Comparison of ENCODE assay signal across 8 mouse cellular contexts in the genomic region with DNA sequence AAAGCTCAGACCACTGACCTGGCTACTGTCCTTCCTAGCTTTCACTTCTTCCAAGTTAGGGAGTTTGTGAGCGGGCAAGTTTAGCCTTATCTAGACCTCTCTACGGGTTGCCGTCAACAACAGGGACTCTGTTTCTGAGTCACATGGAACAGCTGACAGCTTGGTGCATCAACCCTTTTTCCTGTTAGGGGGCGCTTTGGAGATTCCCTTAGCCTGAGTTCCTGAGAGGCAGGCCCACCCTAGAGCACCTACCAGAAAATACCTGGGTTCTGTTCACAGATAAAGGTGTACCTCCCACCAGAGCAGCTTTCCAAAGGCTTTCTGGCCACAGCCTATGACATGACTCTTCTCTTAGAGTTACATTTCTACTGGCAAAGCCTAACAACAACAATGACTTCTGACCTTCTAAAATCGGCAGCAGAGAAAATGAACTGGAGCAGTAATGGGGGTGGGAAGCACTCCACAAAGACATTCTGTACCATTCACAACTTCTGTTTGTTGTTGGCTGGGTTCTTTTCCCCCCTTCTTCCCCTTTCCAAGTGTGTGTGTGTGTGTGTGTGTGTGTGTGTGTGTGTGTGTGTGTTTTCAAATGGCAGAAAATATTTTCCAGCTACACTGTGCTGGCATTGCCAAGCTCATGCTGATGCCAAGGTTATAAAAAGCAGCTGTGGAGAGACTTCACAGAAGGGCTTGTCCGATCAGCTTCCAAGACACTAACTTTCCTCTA. TPM values are rescaled to one million over a fixed set of nuclear protein-coding genes. Genes with fewer than 3 reads are reported as not detected.
DNase-seq lines count a peak whose midpoint lies in the region; ATAC-seq and TF ChIP-seq lines count a peak whose summit lies in the region.

No protein-coding gene starts in this region.

- no peak for ATAC-seq in kidney, postnatal 0 days (replicated peaks; ENCODE audit: low FRiP score, low read depth)
- no peak for ATAC-seq in kidney, embryonic 16.5 days (ENCODE audit: low FRiP score, low TSS enrichment)
- ATAC-seq in erythroblast, adult 5-6 weeks (replicated peaks; ENCODE audit: low FRiP score, poor library complexity, severe bottlenecking), result no peak
- ATAC-seq in frontal cortex, adult (ENCODE audit: low TSS enrichment), result no peak

- H3K9ac ChIP-seq in kidney, postnatal 0 days (ENCODE audit: low read depth, low read length), result no peak overlapping the region
- no peak overlapping the region for H3K9ac ChIP-seq in kidney, embryonic 16.5 days (replicated peaks; ENCODE audit: low read length)

- no peak overlapping the region for H3K4me3 ChIP-seq in kidney, postnatal 0 days (replicated peaks; ENCODE audit: low read depth, low read length)
- no peak overlapping the region for H3K4me3 ChIP-seq in kidney, embryonic 16.5 days (ENCODE audit: low read length)

- peaks cover 9% of the 10 kb centered on the region; the same call in 1 of the 2 replicates for H3K4me1 ChIP-seq in kidney, postnatal 0 days (replicated peaks; ENCODE audit: insufficient read depth, low read length)
- peaks cover 37% of the 10 kb centered on the region for H3K4me1 ChIP-seq in kidney, embryonic 16.5 days (ENCODE audit: insufficient read depth, low read length)

- 0 out of 2 replicates have a peak, but pooled peaks have one; percentile 14 for TF ChIP-seq CTCF in kidney, postnatal 0 days (IDR thresholded peaks at IDR 0.05; ENCODE audit: low read depth)

- no peaks in the 10 kb centered on the region for H3K27me3 ChIP-seq in kidney, postnatal 0 days (ENCODE audit: insufficient read depth, low read length)
- H3K27me3 ChIP-seq in kidney, embryonic 16.5 days (ENCODE audit: insufficient read depth, low read length), result no peaks in the 10 kb centered on the region

- H3K27ac ChIP-seq in kidney, postnatal 0 days, result no peak overlapping the region
- no peak overlapping the region for H3K27ac ChIP-seq in kidney, embryonic 16.5 days (ENCODE audit: low read length)

- 53% methylated on average over 6 of the region's 6 CpGs for WGBS in kidney, postnatal 0 days
- WGBS in kidney, embryonic 16.5 days, result 66% methylated on average over 6 of the region's 6 CpGs

- H3K36me3 ChIP-seq in kidney, postnatal 0 days (ENCODE audit: insufficient read depth, low read length), result 0 out of 2 replicates have a peak, but pooled peaks cover 2% of the 10 kb centered on the region
- 0 out of 2 replicates have a peak, but pooled peaks cover 2% of the 10 kb centered on the region for H3K36me3 ChIP-seq in kidney, embryonic 16.5 days (ENCODE audit: insufficient read depth, low read length)

- H3K9me3 ChIP-seq in kidney, postnatal 0 days (replicated peaks; ENCODE audit: low read length), result no peaks in the 10 kb centered on the region
- no peaks in the 10 kb centered on the region; the same call in 1 of the 2 replicates for H3K9me3 ChIP-seq in kidney, embryonic 16.5 days (ENCODE audit: low read length)

- H3K4me2 ChIP-seq in kidney, postnatal 0 days (ENCODE audit: low read length), result no peak overlapping the region
- no peak overlapping the region for H3K4me2 ChIP-seq in kidney, embryonic 16.5 days (replicated peaks; ENCODE audit: low read depth, low read length)

- DNase-seq in kidney, postnatal 0 days (ENCODE audit: low spot score), result peak; percentile 35
- peak; percentile 19 for DNase-seq in adrenal gland, postnatal 25 days
- DNase-seq in gastrocnemius, postnatal 4 days (ENCODE audit: low spot score in 2 of 2), result peak; percentile 32 to 49
- DNase-seq in lung, postnatal 10 days, result peak; percentile 79
- no peak for DNase-seq in embryo, embryonic 10 days (ENCODE audit: low spot score)

RNA-seq across cellular contexts. Expression of a gene that starts 28.3 kb away (rescaled TPM):
- 309 and 315 TPM in 2 replicates for polyA plus RNA-seq in kidney, postnatal 0 days (2015; fragmentation: Nextera tagmentation; extraction: Ambion mirVana)
- polyA plus RNA-seq in kidney, embryonic 16.5 days (2015; fragmentation: Nextera tagmentation; extraction: Ambion mirVana), result 258 and 264 TPM in 2 replicates
- 162 and 189 TPM in 2 replicates for total RNA-seq in adrenal gland, postnatal 25 days (2021)
- total RNA-seq in gastrocnemius, postnatal 4 days (2021), result 100 to 1,000 TPM; 108 to 118 TPM
- total RNA-seq in erythroblast, adult 5-6 weeks (2015; ENCODE audit: low replicate concordance), result 14.4 and 15.8 TPM in 2 replicates
- 42.5 and 56.2 TPM in 2 replicates for total RNA-seq in erythroblast, adult 5-6 weeks (2017; ENCODE audit: low replicate concordance)

RNA-seq across cellular contexts. Expression of a gene that starts 53.5 kb away (rescaled TPM):
- polyA plus RNA-seq in kidney, postnatal 0 days (2015; fragmentation: Nextera tagmentation; extraction: Ambion mirVana), result 28.6 and 31.4 TPM in 2 replicates
- 20.1 and 20.5 TPM in 2 replicates for polyA plus RNA-seq in kidney, embryonic 16.5 days (2015; fragmentation: Nextera tagmentation; extraction: Ambion mirVana)
- 13.0 and 15.4 TPM in 2 replicates for total RNA-seq in adrenal gland, postnatal 25 days (2021)
- total RNA-seq in gastrocnemius, postnatal 4 days (2021), result 10 to 100 TPM; 10.3 to 10.4 TPM
- 5.2 and 10.6 TPM in 2 replicates for total RNA-seq in erythroblast, adult 5-6 weeks (2015; ENCODE audit: low replicate concordance)
- 3.8 and 5.7 TPM in 2 replicates for total RNA-seq in erythroblast, adult 5-6 weeks (2017; ENCODE audit: low replicate concordance)
